Mouse (Mus musculus) testis, adult 2 months (tissue): ENCODE data around the gene Gap43.

Experiments used
- CTCF ChIP-seq: fragments of 200-500 bp; IDR thresholded peaks from 2 replicates; pipeline ENCODE4 v1.5.1; 2012; ENCODE audit warnings: low read depth, mild to moderate bottlenecking, inconsistent platforms, low read length, moderate library complexity; ENCODE audit not compliant: control insufficient read depth, insufficient read depth, insufficient replicate concordance
- POLR2A ChIP-seq: fragments of 200-500 bp; IDR thresholded peaks from 2 replicates; pipeline ENCODE4 v1.6.1; 2012; ENCODE audit warnings: low read depth, mild to moderate bottlenecking, inconsistent platforms, low read length, moderate library complexity; ENCODE audit not compliant: control insufficient read depth

DNA sequence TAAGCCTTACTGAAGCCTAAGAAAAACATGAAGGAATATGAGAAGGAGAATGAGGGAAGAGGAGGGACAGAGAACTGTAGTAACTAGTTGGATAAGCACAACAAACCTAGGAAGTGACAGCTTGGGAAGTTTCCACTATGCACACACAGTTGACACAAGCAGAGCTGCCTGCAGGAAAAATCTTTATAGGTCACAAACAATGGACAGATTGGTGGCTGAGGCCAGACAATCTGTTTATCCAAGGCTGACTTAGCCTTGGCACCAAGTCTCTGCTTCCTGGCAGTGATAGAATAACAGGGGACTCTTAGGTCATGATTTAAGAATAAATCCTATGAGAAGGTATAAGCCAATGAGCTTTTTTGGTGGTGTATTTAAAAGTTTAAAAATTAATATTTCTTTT, 20.6 kb downstream of the Gap43 start:
- no peak for TF ChIP-seq CTCF
- TF ChIP-seq POLR2A: no peak
